Mouse (Mus musculus) lung, postnatal 0 days (tissue): ENCODE data around the gene Efl1.

ENCODE experiments used
- CTCF ChIP-seq: IDR thresholded peaks from 2 replicates; pipeline ENCODE4 v1.5.1; 2016; ENCODE audit warnings: antibody characterized with exemption, mild to moderate bottlenecking
- EP300 ChIP-seq: IDR thresholded peaks from 2 replicates; pipeline ENCODE4 v1.6.1; 2016; ENCODE audit warnings: antibody characterized with exemption, mild to moderate bottlenecking, control low read depth

DNA sequence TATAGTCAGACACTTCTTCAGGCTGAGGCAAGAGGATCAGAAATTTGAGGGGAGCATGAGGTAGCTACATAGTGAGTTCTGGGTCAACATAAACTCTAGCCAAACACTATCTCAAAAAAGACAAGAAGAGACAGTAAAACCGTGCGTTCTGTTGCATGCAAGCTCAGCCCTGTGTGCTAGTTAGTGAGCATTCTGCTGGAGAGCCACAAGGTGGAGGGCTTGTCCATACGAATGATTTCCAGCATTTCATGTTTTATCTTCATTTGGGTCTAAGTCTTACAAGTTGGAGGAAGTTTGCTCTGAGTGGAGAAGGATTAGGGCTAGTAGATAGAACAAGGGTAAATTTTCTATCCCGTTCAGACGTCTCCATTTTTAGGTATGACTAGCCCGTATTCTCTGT lies 28.4 kb downstream of the Efl1 start:
- TF ChIP-seq CTCF (peak; percentile 70), EP300 (no peak)
